Comparison of ENCODE assay signal across 25 mouse cellular contexts in the genomic region with DNA sequence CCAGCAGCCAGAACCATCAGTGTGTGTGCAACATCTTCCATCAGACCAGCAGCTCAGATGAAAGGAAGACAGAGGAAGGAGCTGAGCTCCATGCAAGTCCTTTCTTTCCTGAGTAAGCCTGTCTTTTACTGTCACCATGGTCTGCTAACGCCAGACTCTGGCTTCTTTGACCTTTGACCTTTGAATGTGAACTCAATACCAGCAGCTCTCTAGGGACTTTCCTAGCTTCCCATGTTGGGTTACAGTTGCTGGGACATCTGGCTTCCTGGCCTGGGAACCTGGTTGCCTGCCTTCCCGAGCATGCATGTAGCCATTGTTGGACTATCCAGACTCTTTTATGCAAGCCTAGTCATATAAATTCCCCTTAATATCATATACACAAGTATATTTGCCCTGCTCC.
DNase-seq lines count a peak whose midpoint lies in the region; ATAC-seq and TF ChIP-seq lines count a peak whose summit lies in the region.
"Had no signal": no experiment of that assay in that cellular context is flagged by ENCODE, and none has a peak within 500 bp of the region (broad histone marks: within the 10 kb centered on the region; RNA-seq: fewer than 3 reads in every experiment).

No protein-coding gene starts in this region.

- no peak for TF ChIP-seq CTCF in kidney, postnatal 0 days (IDR thresholded peaks at IDR 0.05; ENCODE audit: low read depth)

- ATAC-seq in kidney, postnatal 0 days (replicated peaks; ENCODE audit: low FRiP score, low read depth), result no peak
- ATAC-seq: activated CD4-positive, CD25-positive, alpha-beta regulatory T cell, adult 4 months; forebrain, embryonic 13.5 days; forebrain, embryonic 16.5 days; hindbrain, embryonic 16.5 days had no signal

- H3K36me3 ChIP-seq in kidney, postnatal 0 days (ENCODE audit: insufficient read depth, low read length), result no peaks in the 10 kb centered on the region
- H3K36me3 ChIP-seq: forebrain, embryonic 10.5 days; heart, embryonic 12.5 days; heart, embryonic 15.5 days; hindbrain, embryonic 12.5 days had no signal

- no peak overlapping the region for H3K27ac ChIP-seq in kidney, postnatal 0 days
- H3K27ac ChIP-seq: forebrain, embryonic 10.5 days; forebrain, embryonic 13.5 days; heart, embryonic 15.5 days; hindbrain, embryonic 12.5 days had no signal

- H3K9ac ChIP-seq in kidney, postnatal 0 days (ENCODE audit: low read depth, low read length), result no peak overlapping the region
- H3K9ac ChIP-seq: forebrain, embryonic 13.5 days; heart, embryonic 12.5 days; heart, embryonic 15.5 days; hindbrain, embryonic 12.5 days had no signal

- 28% methylated on average over 2 of the region's 2 CpGs for WGBS in kidney, postnatal 0 days

- no peak overlapping the region for H3K4me2 ChIP-seq in kidney, postnatal 0 days (ENCODE audit: low read length)
- H3K4me2 ChIP-seq: forebrain, embryonic 13.5 days; heart, embryonic 12.5 days; heart, embryonic 15.5 days; hindbrain, embryonic 12.5 days had no signal

- intact Hi-C loops in left cerebral cortex, postnatal 36 days (cut with DNase I), result no loop called here

- no peaks in the 10 kb centered on the region for H3K4me1 ChIP-seq in kidney, postnatal 0 days (replicated peaks; ENCODE audit: insufficient read depth, low read length)
- H3K4me1 ChIP-seq: forebrain, embryonic 10.5 days; forebrain, embryonic 13.5 days; heart, embryonic 12.5 days; heart, embryonic 15.5 days; hindbrain, embryonic 12.5 days had no signal

- DNase-seq in heart, adult 11 months, result peak; percentile 45
- no peak for DNase-seq in heart, adult 18-20 months
- peak; percentile 11 for DNase-seq in kidney, postnatal 0 days (ENCODE audit: low spot score)
- no peak for DNase-seq in kidney, adult 8-10 months
- DNase-seq in embryo, embryonic 11 days, result peak; percentile 57
- DNase-seq in left cerebral cortex, postnatal 36 days (ENCODE audit: low spot score in 2 of 2), result no peak
- DNase-seq in layer of hippocampus, adult 9-10 months (ENCODE audit: low spot score), result no peak
- DNase-seq: adrenal gland, adult 8-10 months; adrenal gland, postnatal 25 days; cerebellum, adult 11-12 months; cerebellum, adult 8-10 months; cerebellum, postnatal 10 days; cerebellum, postnatal 36 days; gastrocnemius, postnatal 10 days; gastrocnemius, postnatal 36 days; heart, postnatal 10 days; heart, postnatal 36 days had no signal

- no peak overlapping the region for H3K4me3 ChIP-seq in kidney, postnatal 0 days (replicated peaks; ENCODE audit: low read depth, low read length)
- H3K4me3 ChIP-seq: forebrain, embryonic 10.5 days; forebrain, embryonic 13.5 days; heart, embryonic 12.5 days; heart, embryonic 15.5 days; hindbrain, embryonic 12.5 days had no signal

- H3K27me3 ChIP-seq in kidney, postnatal 0 days (ENCODE audit: insufficient read depth, low read length), result no peaks in the 10 kb centered on the region
- H3K27me3 ChIP-seq: forebrain, embryonic 13.5 days; heart, embryonic 12.5 days; heart, embryonic 15.5 days; hindbrain, embryonic 12.5 days had no signal

- no peaks in the 10 kb centered on the region for H3K9me3 ChIP-seq in kidney, postnatal 0 days (replicated peaks; ENCODE audit: low read length)
- H3K9me3 ChIP-seq: forebrain, embryonic 10.5 days; forebrain, embryonic 13.5 days; heart, embryonic 12.5 days; heart, embryonic 15.5 days; hindbrain, embryonic 12.5 days had no signal

Comparison
In these comparisons a context has a peak if more than half of its experiments do, and no peak if none do; other contexts are left out.
1. DNase-seq: peak in heart, adult 11 months (single experiment), kidney, postnatal 0 days (single experiment) and embryo, embryonic 11 days (single experiment); none in heart, adult 18-20 months (0 of 2), kidney, adult 8-10 months (0 of 2), left cerebral cortex, postnatal 36 days (0 of 2) and layer of hippocampus, adult 9-10 months (single experiment).